In the genomic region with DNA sequence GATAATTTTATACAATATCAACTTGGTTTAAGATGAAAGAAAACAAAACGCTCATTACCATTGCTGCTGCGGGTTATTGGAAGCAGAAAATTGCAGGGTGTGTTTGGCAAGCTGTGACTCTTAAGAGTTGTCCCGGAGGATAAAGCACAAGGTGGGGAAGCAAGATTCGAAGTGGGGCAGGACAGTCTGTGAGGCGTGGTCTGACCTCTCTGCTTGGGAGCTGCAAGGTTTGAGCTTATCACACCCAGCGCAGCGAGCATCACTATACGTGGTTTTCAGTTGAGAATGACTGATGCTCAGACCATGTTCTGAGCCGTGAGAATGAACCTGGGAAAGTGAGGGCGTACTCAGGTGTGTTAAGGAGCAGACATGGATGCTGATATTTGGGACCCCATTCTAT, we compare ENCODE assay signal across 25 mouse cellular contexts. TPM values are rescaled to one million over a fixed set of nuclear protein-coding genes. Genes with fewer than 3 reads are reported as not detected.
"Had no signal": no experiment of that assay in that cellular context is flagged by ENCODE, and none has a peak within 500 bp of the region (broad histone marks: within the 10 kb centered on the region; RNA-seq: fewer than 3 reads in every experiment).

No protein-coding gene starts in this region.

- ATAC-seq: midbrain, embryonic 13.5 days; midbrain, embryonic 16.5 days had no signal

- DNase-seq: kidney, adult 2 months; kidney, postnatal 25 days; layer of hippocampus, adult 9-11 months; lung, adult 2 months; lung, postnatal 14 days; lung, postnatal 4 days; thymus, adult 18-20 months; thymus, postnatal 36 days had no signal

- H3K27ac ChIP-seq: kidney, postnatal 0 days; layer of hippocampus, adult 2 months; limb, embryonic 10.5 days; limb, embryonic 13.5 days; midbrain, embryonic 10.5 days; midbrain, embryonic 13.5 days had no signal

- H3K4me3 ChIP-seq: layer of hippocampus, adult 2 months; limb, embryonic 10.5 days; limb, embryonic 13.5 days; midbrain, embryonic 10.5 days; midbrain, embryonic 13.5 days had no signal

- H3K4me2 ChIP-seq: limb, embryonic 13.5 days; midbrain, embryonic 13.5 days had no signal

- H3K4me1 ChIP-seq: limb, embryonic 10.5 days; limb, embryonic 13.5 days; midbrain, embryonic 10.5 days; midbrain, embryonic 13.5 days had no signal

- H3K9ac ChIP-seq: limb, embryonic 13.5 days; midbrain, embryonic 13.5 days had no signal

- H3K9me3 ChIP-seq: limb, embryonic 10.5 days; limb, embryonic 13.5 days; midbrain, embryonic 10.5 days; midbrain, embryonic 13.5 days had no signal

- H3K36me3 ChIP-seq: limb, embryonic 10.5 days; limb, embryonic 13.5 days; midbrain, embryonic 10.5 days; midbrain, embryonic 13.5 days had no signal

- H3K27me3 ChIP-seq: limb, embryonic 13.5 days; midbrain, embryonic 13.5 days had no signal

RNA-seq across cellular contexts. Expression of a gene that starts 17.1 kb away (rescaled TPM):
- total RNA-seq: left cerebral cortex, adult 18-20 months had no signal
- polyA plus RNA-seq: large intestine, adult 2 months; liver, embryonic 16.5 days; midbrain, embryonic 13.5 days; neural tube, embryonic 14.5 days had no signal

RNA-seq across cellular contexts. Expression of a gene that starts 29.3 kb away (rescaled TPM):
- total RNA-seq: left cerebral cortex, adult 18-20 months; megakaryocyte, adult 5-6 weeks had no signal
- polyA plus RNA-seq: kidney, embryonic 14.5 days; kidney, postnatal 0 days; limb, embryonic 10.5 days; liver, embryonic 16.5 days; lung, embryonic 16.5 days; midbrain, embryonic 13.5 days; midbrain, embryonic 16.5 days; neural tube, embryonic 11.5 days; neural tube, embryonic 14.5 days; stomach, embryonic 16.5 days; testis, adult 2 months had no signal
